Mouse (Mus musculus) ovary, postnatal 36 days (tissue): ENCODE measurements around the gene Tars2.
"Not testable (repeated sequence)": the region's sequence is repeated elsewhere in the genome, so short reads cannot be mapped to it uniquely, and the experiment has no call there.

Source experiments
- DNase-seq: peaks from one replicate; pipeline ENCODE4 v3.0.0; 2022; ENCODE audit warnings: low spot score, mixed read lengths

The Tars2 gene

GRCm38 (mm10) chr3:95695796-95696195 is 64.2 kb downstream of the Tars2 start:
- no peak for DNase-seq

- no peak for DNase-seq
Measured at GRCm38 (mm10) chr3:95694808-95695703, 65.0 kb downstream of the Tars2 start.

DNA sequence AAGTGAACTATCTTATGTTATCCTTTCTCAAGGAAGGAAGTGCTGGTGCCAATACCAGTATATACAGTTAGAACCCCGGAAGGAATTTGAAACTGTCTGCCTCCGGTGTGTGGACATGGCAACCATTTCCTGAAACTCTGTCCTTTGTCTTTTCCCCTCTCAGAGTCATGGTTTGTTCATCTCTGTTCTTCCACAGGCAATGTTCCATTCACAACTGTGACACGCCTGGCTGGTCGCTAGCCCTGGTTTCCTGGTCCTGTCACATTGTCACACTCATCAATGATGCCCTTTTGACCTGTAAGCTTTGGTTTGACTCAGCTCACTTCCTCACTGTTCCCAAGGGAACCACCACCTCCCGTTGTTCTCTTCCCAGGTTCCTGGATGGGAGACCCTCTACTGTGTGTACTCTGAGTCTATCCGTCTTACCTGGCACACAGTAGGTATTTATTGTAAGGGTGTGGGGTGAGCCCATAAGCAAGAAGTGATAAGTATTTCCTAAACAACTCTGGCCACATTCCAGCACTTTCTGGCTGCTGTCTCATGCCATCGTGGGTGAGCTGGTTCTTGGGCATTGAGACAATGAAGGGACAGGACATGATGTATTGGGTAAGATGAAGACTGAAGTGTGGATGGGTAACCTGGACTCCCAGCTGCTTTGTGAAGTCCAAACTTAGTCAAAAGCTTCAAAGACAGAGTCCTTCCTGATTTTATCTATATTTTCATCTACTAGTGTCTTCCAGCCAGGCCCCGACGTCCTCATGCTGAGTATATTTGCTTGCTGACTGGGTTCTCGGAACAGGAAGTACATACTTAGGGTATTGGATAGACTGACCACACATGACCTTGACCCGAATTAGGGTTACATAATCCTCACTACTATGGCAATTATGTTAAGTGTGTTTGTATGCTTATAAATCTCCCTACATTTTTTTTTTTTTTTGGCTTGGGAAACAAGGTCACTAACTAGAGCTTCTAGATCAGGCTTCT is 65.9 kb downstream of the Tars2 start:
- DNase-seq, result no peak

DNA sequence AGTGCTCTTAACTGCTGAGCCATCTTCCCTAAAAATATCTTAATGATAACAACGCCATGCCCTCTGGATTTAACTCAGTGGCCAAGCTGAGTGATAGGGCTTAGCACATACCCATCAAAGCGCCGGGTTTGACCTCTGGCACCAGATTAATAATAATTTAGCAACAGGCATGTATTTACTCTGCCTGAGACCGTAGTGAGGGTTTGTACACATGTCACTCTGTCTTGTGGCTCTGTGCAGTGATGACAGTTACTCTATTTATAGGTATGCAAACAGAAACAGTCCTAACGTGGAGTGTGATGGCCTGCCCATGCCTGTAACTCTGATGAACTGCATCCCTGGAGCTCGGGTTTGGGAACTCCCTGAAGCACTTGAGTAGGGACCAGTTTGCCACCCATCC is 67.3 kb downstream of the Tars2 start:
- no peak for DNase-seq

DNA sequence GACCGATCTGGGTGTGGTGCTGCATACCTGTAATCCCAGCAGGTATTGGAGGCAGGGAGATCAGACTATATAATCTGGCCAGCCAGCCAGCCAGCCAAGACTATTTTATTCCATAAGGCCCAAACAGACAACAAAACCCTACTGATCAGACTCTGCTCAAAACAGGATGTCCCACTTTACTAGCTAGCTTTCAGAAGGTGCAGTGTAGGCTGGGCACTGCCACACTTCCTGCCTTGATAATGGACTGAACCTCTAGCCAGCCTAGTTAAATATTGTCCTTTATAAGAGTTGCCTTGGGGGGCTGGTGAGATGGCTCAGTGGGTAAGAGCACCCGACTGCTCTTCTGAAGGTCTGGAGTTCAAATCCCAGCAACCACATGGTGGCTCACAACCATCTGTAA is 69.5 kb downstream of the Tars2 start:
- DNase-seq, result not testable (repeated sequence)
